Mouse (Mus musculus) urinary bladder, postnatal 25 days (tissue): ENCODE measurements around the gene Ccdc181.
"Not testable (repeated sequence)": the region's sequence is repeated elsewhere in the genome, so short reads cannot be mapped to it uniquely, and the experiment has no call there.

Experiments used
- DNase-seq: peaks from one replicate; pipeline ENCODE4 v3.0.0; 2022; ENCODE audit warnings: low spot score

The Ccdc181 gene

DNA sequence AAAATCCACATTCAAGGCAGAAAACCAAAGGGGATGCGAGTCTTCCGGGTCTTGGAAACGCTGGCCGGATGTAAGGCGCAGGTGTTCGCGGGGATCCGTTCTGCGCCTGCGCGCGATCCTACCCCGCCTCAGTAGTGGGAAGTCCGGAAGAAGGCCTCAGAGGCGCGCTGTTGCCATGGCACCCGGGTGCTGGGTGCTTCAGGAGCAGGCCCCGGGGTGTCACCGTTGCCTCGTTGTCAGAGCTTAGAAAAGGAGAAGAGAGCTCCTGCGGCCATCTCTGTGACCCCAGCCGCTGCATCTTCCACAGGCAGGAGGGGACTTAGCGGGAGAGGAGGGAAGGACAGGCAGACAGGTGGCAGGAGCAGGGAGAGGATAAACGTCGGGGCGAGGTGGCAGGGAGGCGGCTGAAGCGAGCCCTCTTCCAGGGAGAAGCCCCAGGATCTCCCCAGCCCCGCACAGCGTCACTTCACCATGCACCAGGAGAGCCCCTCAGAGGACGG is at the start of gene Ccdc181:
Gene Ccdc181 (plus strand): TSS at position 131 of the 500 bp plus-strand sequence.
- DNase-seq = peak; percentile 90

DNA sequence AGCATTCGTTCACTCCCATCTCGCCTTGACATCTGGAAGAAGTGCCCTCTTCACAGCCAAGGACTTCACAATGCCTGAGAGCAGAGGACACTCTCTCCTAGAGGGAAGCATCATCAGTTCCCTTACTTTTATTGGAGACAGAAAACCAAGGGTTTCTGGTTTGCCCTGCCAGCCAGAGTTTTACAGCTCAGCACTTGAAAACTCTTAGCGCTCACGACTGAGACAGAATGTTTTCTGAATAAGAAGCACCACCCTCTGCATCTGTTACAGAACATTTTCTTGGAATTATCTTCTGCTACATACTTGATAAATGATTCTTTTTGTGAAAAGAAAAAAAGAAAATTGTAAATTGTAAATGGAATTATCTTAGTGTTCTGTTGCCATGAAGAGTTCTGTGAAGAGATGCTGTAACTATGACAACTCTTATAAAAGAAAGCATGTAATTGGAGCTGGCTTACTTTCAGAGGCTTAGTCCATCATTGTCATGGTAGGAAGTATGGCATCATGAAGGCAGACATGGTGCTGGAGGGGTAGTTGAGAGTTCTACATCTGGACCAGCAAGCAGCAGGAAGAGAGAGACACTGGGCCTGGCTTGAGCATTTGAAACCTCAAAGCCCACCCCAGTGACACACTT is 43.3 kb upstream of the Ccdc181 start:
- not testable (repeated sequence) for DNase-seq

GRCm38 (mm10) chr1:164233447-164233846 is 41.9 kb upstream of the Ccdc181 start:
- DNase-seq = no peak

DNA sequence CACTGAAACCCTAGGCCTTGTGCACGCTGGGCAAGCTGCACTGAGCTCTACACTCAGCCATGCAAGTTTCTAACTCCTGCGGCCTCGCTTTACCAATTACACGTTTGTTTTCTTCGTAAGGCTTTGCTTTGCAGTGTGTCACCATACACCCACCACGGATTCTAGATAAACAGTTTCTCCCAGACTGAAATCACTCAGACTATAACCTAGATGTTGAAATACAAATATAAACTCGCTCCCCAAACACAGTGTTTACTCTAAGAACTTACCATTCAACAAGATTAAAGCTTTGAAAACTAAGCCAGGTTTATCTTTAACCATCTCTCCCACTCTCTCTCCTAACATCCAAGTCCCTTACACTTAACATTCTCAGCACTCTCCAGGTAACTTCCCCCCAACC is 40.3 kb upstream of the Ccdc181 start:
- no peak for DNase-seq

DNA sequence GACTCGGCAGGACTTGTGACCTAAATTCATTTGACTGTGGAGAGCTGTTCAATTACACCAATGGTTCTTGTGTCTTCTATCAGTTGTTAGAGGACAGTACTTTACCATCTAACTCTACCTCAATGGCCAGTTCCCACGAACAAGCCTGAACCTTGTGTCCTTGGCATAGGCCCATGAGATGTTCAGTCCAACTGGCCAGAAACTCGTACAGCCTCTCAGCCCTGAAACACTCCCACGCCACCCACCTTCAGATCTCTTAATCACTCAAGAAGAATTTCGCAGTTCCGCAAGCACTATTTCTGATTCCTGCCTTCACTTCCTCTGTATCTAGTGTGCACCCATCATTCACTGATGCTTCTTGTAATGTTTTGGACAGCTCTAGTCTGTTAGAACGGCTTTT is 39.3 kb upstream of the Ccdc181 start:
- DNase-seq = no peak

DNA sequence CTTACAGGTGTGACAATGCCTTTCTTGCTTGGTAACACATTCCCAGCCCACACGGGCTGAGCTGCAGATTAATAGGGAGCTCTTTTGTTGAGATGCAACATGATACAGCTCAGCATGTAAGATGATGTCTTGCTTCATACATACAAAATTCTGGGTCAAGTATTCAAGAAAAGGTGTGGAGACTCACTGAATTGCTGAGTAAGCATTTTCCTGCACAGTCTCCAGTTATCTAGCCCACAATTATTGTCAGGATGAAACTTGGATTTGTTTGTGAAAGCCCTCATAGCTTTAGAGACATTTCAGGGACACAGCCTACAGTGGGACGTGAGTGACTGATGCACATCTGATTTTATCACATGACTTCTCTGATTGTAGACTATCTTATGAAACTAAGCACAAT is 33.9 kb upstream of the Ccdc181 start:
- no peak for DNase-seq

DNA sequence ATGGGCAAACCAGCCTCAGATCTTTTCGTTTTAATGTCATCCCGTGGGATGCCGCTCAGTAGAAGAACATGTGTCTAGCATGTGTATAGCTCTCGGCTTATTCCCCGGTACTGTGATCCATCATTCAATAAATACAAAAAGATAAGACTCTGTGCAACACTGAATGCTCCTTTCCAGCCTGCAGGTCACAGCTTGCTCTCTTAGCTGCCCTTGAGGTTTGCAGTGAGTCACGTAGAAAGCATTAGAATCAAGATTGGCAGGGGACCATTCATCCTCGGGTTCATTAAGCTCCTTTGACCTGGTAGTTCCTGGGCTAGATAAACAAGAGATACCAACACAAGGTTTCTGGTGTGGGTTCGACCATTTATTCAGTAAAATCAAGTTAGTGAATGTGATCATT is 32.6 kb upstream of the Ccdc181 start:
- DNase-seq = no peak

DNA sequence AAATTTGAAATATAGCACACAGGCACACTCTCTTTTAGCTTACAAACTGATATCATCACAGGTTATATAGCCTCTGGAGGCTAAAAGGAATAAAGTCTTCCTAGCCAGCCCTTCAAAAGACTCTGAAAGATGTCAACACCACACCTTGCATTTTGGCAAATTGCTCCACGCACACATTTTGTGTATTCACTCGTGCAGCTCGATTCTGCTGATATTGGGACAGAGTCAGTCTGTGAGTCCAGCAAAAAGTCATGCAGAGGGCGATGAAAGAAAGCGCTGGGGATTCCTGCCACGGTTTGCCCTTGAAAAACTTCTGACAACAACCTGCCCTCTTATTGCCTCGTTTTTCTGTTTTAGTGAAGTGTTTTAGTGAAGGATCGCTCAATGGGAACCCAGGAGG is 27.9 kb upstream of the Ccdc181 start:
- DNase-seq = no peak

GRCm38 (mm10) chr1:164247971-164248370 is 27.4 kb upstream of the Ccdc181 start:
- no peak for DNase-seq

- peak; percentile 98 for DNase-seq
Measured at GRCm38 (mm10) chr1:164248465-164249331, 26.7 kb upstream of the Ccdc181 start, which contains the start of gene Slc19a2. Gene Slc19a2 (plus strand): TSS chr1:164249046.

DNA sequence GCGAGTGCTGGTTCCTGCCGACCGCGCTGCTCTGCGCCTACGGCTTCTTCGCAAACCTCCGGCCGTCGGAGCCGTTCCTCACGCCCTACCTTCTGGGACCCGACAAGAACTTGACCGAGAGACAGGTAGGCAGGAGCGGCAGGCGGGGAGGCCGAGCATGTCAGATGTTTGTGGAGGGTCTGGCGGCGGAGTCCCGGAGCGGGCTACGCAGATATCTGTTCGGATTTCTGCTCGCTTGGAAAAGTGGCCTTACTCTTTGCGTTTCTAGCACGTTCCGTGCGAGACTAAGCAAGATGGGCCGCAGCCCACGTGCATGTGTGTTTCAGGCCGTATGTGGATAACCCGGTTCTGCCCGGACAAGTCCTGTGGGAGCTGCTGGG is 26.1 kb upstream of the Ccdc181 start:
- no peak for DNase-seq

DNA sequence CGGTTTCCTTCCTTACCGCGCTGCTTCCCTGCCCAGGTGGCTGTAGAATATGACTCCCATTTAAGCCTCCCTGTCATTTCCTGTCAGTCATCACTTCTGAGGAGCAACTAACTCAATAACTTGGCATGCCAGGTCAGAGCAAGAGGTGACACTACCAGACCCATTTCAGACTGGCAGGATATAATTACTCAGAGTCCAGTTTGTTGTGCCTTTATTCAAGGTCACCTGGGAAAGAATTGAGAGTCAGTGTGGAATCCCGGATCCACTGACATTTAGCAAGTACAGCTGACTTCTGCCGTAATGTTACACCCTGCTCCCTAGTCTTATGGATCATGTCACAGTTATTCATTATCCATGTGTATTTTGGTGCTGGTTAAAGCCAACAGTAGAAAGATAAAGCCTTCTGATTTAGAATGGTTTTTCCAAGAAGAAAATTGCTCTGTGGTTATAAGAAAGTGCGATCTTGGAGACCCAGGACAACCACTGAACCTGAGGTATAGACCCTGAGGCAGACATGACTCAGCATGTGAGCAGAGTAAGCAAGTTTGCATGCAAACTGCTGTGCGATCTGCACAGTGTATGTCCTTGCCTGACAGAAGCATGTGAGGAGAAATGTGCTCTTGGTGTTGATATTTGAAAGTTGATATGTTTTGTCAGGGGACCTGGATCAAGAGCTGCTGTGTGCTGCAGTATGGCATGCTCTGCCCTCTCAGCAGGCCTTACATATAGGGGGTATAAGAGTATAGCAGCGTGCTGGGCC is 24.8 kb upstream of the Ccdc181 start:
- no peak for DNase-seq

GRCm38 (mm10) chr1:164251438-164251837 is 23.9 kb upstream of the Ccdc181 start:
- no peak for DNase-seq

- no peak for DNase-seq
Measured at GRCm38 (mm10) chr1:164252551-164252950, 22.8 kb upstream of the Ccdc181 start.

DNA sequence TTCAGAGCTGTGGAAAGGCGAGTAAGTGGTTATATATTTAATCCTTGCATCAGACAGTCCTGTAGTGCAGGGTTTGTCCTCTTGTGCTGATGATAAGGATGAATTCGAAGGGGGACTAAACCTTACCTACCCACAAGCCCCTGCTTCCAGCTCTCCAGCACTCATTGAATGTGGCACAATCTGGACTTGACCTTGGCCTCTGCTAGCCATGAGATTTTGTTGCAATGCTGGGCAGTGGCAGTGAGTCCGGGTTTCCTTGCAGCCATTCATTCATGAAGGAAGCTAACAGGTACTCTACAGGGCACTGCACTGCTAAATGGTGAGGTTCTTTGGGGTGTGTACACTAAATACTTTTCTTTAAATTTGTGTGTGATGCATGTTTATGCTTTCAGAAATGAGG is 20.5 kb upstream of the Ccdc181 start:
- DNase-seq = no peak

DNA sequence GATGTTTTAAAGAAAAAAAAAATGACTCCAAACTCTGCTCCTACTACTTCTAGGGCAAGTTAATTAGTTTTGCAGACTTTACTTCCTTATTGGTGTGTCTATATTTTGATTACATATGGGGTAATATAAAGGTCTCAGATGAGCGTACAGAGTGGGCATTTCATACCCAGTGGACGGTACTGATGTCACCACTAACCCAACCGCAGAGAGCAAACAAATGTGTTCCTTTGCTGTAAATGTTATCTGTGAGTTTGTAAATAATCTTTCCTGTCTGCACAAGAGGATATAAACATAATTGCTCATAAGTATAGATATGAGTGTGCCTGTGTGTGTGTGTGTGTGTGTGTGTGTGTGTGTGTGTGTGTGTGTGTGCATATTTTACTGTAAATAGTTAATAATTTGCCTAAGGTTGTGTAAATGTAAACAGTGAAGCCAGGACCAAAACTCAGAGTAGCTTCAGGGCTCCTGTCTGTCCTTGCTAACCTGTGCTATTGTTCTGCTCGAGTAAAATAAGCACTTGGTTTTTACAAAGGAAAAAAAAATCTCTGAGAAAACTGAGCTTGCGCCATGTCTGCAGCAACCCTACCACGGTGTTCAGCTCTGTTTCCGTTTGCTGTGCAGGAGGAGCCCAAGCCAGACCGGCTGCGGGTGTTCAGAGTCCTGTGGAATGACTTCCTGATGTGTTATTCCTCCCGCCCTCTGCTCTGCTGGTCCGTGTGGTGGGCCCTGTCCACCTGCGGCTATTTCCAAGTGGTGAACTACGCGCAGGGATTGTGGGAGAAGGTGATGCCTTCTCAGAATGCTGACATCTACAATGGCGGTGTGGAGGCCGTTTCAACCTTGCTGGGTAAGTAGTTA is 15.0 kb upstream of the Ccdc181 start:
- no peak for DNase-seq

GRCm38 (mm10) chr1:164261553-164261952 is 13.8 kb upstream of the Ccdc181 start:
- DNase-seq = no peak

GRCm38 (mm10) chr1:164270941-164271340 is 4.4 kb upstream of the Ccdc181 start:
- DNase-seq = no peak

GRCm38 (mm10) chr1:164273659-164274058 is 1.7 kb upstream of the Ccdc181 start:
- DNase-seq = no peak

- no peak for DNase-seq
Measured at GRCm38 (mm10) chr1:164276552-164276951, 1.2 kb downstream of the Ccdc181 start.

DNA sequence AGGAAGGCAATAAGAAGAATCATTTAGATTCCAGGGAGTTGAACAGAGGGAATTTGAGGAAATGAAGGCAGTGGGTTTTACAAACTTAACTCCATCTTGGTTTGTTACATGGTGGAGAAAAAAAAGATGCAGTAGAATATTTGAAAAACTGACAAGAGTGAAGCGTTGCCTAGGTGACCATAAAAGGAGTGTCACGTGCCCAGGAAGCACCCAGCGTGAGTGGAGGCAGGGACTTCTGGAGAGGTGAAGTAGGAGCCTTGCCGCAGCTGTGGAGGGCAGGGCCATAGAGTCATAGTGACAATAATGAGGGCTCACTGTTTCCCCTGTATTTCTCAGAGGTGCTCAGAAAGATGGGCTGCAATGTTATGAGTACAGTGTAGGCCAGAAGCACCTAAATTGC is 3.9 kb downstream of the Ccdc181 start:
- DNase-seq = no peak

GRCm38 (mm10) chr1:164284007-164284406 is 8.6 kb downstream of the Ccdc181 start:
- DNase-seq = no peak
